Mouse (Mus musculus) testis, adult 2 months (tissue): ENCODE data around the gene Papln.

Experiments used
- CTCF ChIP-seq: fragments of 200-500 bp; IDR thresholded peaks from 2 replicates; pipeline ENCODE4 v1.5.1; 2012; ENCODE audit warnings: low read depth, mild to moderate bottlenecking, inconsistent platforms, low read length, moderate library complexity; ENCODE audit not compliant: control insufficient read depth, insufficient read depth, insufficient replicate concordance
- POLR2A ChIP-seq: fragments of 200-500 bp; IDR thresholded peaks from 2 replicates; pipeline ENCODE4 v1.6.1; 2012; ENCODE audit warnings: low read depth, mild to moderate bottlenecking, inconsistent platforms, low read length, moderate library complexity; ENCODE audit not compliant: control insufficient read depth

DNA sequence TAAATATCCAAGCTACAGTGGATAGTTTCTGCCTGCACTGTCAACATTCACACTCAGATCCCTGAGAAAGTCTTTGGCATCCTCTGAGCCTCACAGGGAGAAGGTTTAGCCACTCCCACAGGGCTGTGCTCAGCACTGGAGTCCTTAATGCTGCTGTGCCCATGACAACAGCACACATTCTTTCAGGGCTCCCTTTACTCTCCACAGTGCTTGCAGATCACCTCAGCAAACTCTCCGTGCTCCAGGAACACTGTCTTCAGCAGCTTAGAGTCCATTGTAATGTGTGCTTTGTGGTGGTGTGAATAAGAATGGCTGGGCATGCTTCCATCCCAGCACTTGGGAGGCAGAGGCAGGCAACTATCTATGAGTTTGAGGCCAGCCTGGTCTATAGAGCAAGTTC is 14.2 kb upstream of the Papln start:
- TF ChIP-seq POLR2A (no peak), CTCF (no peak)
